ENCODE assay signal across 11 mouse cellular contexts in the genomic region with DNA sequence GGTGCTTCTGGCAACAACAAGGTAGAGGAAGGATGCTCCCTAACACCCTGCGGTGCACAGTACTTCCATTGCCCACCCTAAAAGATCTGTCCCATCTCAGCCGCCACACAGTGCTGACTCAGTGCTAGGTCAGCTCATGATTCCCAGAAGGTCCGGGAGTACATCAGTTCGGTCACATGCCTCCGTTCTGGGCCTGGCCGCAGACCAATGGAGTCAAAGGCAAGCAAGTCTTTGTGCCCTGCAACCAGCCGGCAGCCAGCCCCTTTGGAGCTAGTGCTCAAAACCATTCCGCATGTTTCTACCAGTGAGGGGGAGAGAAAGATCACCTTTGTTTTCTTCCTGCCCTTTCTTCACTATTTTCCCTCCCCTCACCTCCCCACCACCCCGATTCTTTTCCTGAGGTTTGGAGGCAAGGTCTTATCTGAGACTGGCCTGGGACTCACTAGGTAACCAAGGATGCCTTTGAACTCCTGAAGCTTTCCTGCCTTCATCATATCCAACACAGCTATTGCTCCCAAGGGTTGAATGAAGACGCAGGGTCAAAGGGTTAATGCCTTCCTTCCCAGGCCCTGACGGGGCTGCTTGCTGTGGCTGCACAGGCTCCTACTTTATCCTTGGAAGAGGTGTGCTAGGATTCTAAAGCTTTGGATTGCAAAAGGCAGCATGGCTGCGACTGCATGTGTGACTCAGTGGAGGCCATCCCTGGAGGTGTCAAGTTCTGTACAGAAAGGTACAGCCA. TPM values are rescaled to one million over a fixed set of nuclear protein-coding genes. Genes with fewer than 3 reads are reported as not detected.
DNase-seq lines count a peak whose midpoint lies in the region; ATAC-seq and TF ChIP-seq lines count a peak whose summit lies in the region.
"Had no signal": no experiment of that assay in that cellular context is flagged by ENCODE, and none has a peak within 500 bp of the region (broad histone marks: within the 10 kb centered on the region; RNA-seq: fewer than 3 reads in every experiment).

No protein-coding gene starts in this region.

- H3K79me2 ChIP-seq in CH12.LX (replicated peaks; ENCODE audit: control insufficient read depth, extremely low read depth, insufficient read depth, poor library complexity, severe bottlenecking), result peaks cover 81% of the 10 kb centered on the region

- H3K9me3 ChIP-seq in CH12.LX (replicated peaks; ENCODE audit: low read length), result no peaks in the 10 kb centered on the region
- no peaks in the 10 kb centered on the region for H3K9me3 ChIP-seq in intestine, embryonic 16.5 days (ENCODE audit: control insufficient read depth, low read length)
- H3K9me3 ChIP-seq: hindbrain, embryonic 12.5 days; liver, embryonic 12.5 days; midbrain, embryonic 10.5 days had no signal

- no peak for TF ChIP-seq EP300 in CH12.LX (IDR thresholded peaks at IDR 0.05; ENCODE audit: low read length)

- in situ Hi-C loops in CH12.LX (cut with MboI; ENCODE audit: low pct_ligation_motif_present, low pct_unique_long_range_greater_than_20kb, low sequenced_read_pairs), result loop anchor here (5.0 to 25.0 kb wide), 3 partner anchors 50 to 770 kb away; a partner anchor contains a TSS

- no peaks in the 10 kb centered on the region for H3K27me3 ChIP-seq in cerebellum, adult 2 months (ENCODE audit: control insufficient read depth, insufficient read depth, low read length)
- no peaks in the 10 kb centered on the region for H3K27me3 ChIP-seq in CH12.LX (replicated peaks)
- H3K27me3 ChIP-seq in intestine, embryonic 16.5 days (replicated peaks; ENCODE audit: control insufficient read depth, insufficient read depth, low read length), result no peaks in the 10 kb centered on the region
- H3K27me3 ChIP-seq: hindbrain, embryonic 12.5 days; liver, embryonic 12.5 days had no signal

- DNase-seq in cerebellum, adult 2 months, result peak; percentile 41 to 50
- DNase-seq in cerebellum, adult 9-10 months, result no peak
- no peak for DNase-seq in CH12.LX (ENCODE audit: extremely low read depth)
- peak; percentile 26 to 39 for DNase-seq in cerebellum, postnatal 36 days
- no peak for DNase-seq in gastrocnemius, postnatal 10 days
- DNase-seq in layer of hippocampus, postnatal 36 days, result no peak
- DNase-seq in left cerebral cortex, postnatal 10 days (ENCODE audit: extremely low spot score in 1 of 2, low spot score in 2 of 2), result no peak

- intact Hi-C loops in left cerebral cortex, postnatal 10 days (cut with DNase I), result no loop called here

- dilution Hi-C loops in CH12.LX (cut with MboI; ENCODE audit: extremely low pct_ligation_motif_present, extremely low pct_unique_long_range_greater_than_20kb, low sequenced_read_pairs), result no loop called here

- TF ChIP-seq POLR2A in cerebellum, adult 2 months (IDR thresholded peaks at IDR 0.05; ENCODE audit: borderline replicate concordance, insufficient read depth, low read length), result no peak
- TF ChIP-seq POLR2A in CH12.LX (IDR thresholded peaks at IDR 0.05; ENCODE audit: low read depth, low read length), result no peak

- 62% methylated on average over 12 of the region's 12 CpGs for WGBS in cerebellum, adult 2 months
- 75% methylated on average over 12 of the region's 12 CpGs for WGBS in intestine, embryonic 16.5 days

- H3K36me3 ChIP-seq in CH12.LX (replicated peaks in 1 of 2; ENCODE audit: control insufficient read depth in 1 of 2, insufficient read depth in 1 of 2, low read length in 1 of 2), result peaks cover 3 to 64% of the 10 kb centered on the region in 2 experiments
- no peaks in the 10 kb centered on the region for H3K36me3 ChIP-seq in intestine, embryonic 16.5 days (ENCODE audit: control insufficient read depth, insufficient read depth, low read length)
- H3K36me3 ChIP-seq: hindbrain, embryonic 12.5 days; liver, embryonic 12.5 days; midbrain, embryonic 10.5 days had no signal

- no peak overlapping the region for H3K4me3 ChIP-seq in cerebellum, adult 2 months (replicated peaks; ENCODE audit: insufficient read depth, low read depth, low read length)
- peak overlapping the region; percentile 43 to 58 (median 55) for H3K4me3 ChIP-seq in CH12.LX (replicated peaks in 1 of 3; ENCODE audit: low read depth in 2 of 3, low read length in 2 of 3, poor library complexity in 1 of 3)
- H3K4me3 ChIP-seq in intestine, embryonic 16.5 days (ENCODE audit: low read length), result no peak overlapping the region
- H3K4me3 ChIP-seq: hindbrain, embryonic 12.5 days; liver, embryonic 12.5 days; midbrain, embryonic 10.5 days had no signal

- H3K9ac ChIP-seq in CH12.LX (ENCODE audit: insufficient read depth, low read depth), result peak overlapping the region; percentile 87
- 0 out of 2 replicates have a peak overlapping the region, but pooled peaks have one; percentile 19 for H3K9ac ChIP-seq in intestine, embryonic 16.5 days (ENCODE audit: low read depth, low read length)
- H3K9ac ChIP-seq: hindbrain, embryonic 12.5 days; liver, embryonic 12.5 days had no signal

- no peak for TF ChIP-seq CTCF in cerebellum, adult 2 months (IDR thresholded peaks at IDR 0.05; ENCODE audit: borderline replicate concordance, insufficient read depth, low read depth, low read length)
- TF ChIP-seq CTCF in CH12.LX (conservative IDR thresholded peaks at IDR 0.05 in 1 of 2, IDR thresholded peaks at IDR 0.05 in 1 of 2; ENCODE audit: low read depth in 2 of 2, low read length in 2 of 2), result no peak

- H3K27ac ChIP-seq in cerebellum, adult 2 months (ENCODE audit: insufficient read depth, low read length), result peak overlapping the region; percentile 40; the same call in 1 of the 2 replicates
- H3K27ac ChIP-seq in CH12.LX (ENCODE audit: insufficient read depth, low read depth), result peak overlapping the region; percentile 99
- peak overlapping the region; percentile 83 for H3K27ac ChIP-seq in intestine, embryonic 16.5 days (ENCODE audit: low read length)
- H3K27ac ChIP-seq: hindbrain, embryonic 12.5 days; liver, embryonic 12.5 days; midbrain, embryonic 10.5 days had no signal

- peak overlapping the region; percentile 92 for H3K4me2 ChIP-seq in CH12.LX (ENCODE audit: insufficient read depth, low read depth, poor library complexity, severe bottlenecking)
- H3K4me2 ChIP-seq in intestine, embryonic 16.5 days (ENCODE audit: low read depth, low read length), result peak overlapping the region; percentile 32; the same call in 1 of the 2 replicates
- H3K4me2 ChIP-seq: hindbrain, embryonic 12.5 days; liver, embryonic 12.5 days had no signal

- no peak for TF ChIP-seq RAD21 in CH12.LX (IDR thresholded peaks at IDR 0.05; ENCODE audit: low read depth, low read length)

- H3K4me1 ChIP-seq in cerebellum, adult 2 months (ENCODE audit: control insufficient read depth, insufficient read depth, low read length), result peaks cover 18% of the 10 kb centered on the region
- peaks cover 9 to 74% of the 10 kb centered on the region in 2 experiments for H3K4me1 ChIP-seq in CH12.LX (ENCODE audit: control insufficient read depth in 1 of 2, insufficient read depth in 2 of 2)
- H3K4me1 ChIP-seq in intestine, embryonic 16.5 days (ENCODE audit: control insufficient read depth, insufficient read depth, low read length), result peaks cover 39% of the 10 kb centered on the region

- ATAC-seq in intestine, embryonic 16.5 days, result no peak
- ATAC-seq: liver, embryonic 12.5 days had no signal

TF ChIP-seq in CH12.LX, 34 proteins besides CTCF, POLR2A, EP300 and RAD21:
- TF ChIP-seq NELFE (IDR thresholded peaks at IDR 0.05; ENCODE audit: low read depth, low read length) (0 out of 2 replicates have a peak, but pooled peaks have one; percentile 33), RCOR1 (conservative IDR thresholded peaks at IDR 0.05; ENCODE audit: low read depth, low read length) (no peak)

RNA-seq across cellular contexts. Expression of a gene that starts 16.6 kb away (rescaled TPM):
- 204 and 235 TPM in 2 replicates for polyA plus RNA-seq in cerebellum, adult 2 months (2012; rRNA removed)
- total RNA-seq in CH12.LX (2012; rRNA removed), result 247 and 417 TPM in 2 replicates
- 204 and 211 TPM in 2 replicates for total RNA-seq in CH12.LX (2014; rRNA removed)
- 239 and 265 TPM in 2 replicates for polyA plus RNA-seq in CH12.LX (2012; ENCODE audit: insufficient read length, low read depth)
- 121 and 130 TPM in 2 replicates for polyA plus RNA-seq in intestine, embryonic 16.5 days (2015; fragmentation: Nextera tagmentation; extraction: Ambion mirVana)
- 1 to 10 TPM; 8.1 to 9.9 TPM for total RNA-seq in gastrocnemius, postnatal 10 days (2021)
- total RNA-seq in layer of hippocampus, postnatal 36 days (2021), result 100 to 1,000 TPM; 199 to 210 TPM
- total RNA-seq in left cerebral cortex, postnatal 10 days (2021), result 100 to 1,000 TPM; 376 to 387 TPM

Comparison
In these comparisons a context has a peak if more than half of its experiments do, and no peak if none do; other contexts are left out.
1. DNase-seq: peak in cerebellum, adult 2 months (2 of 2) and cerebellum, postnatal 36 days (2 of 2); none in cerebellum, adult 9-10 months (single experiment), CH12.LX (single experiment), gastrocnemius, postnatal 10 days (single experiment), layer of hippocampus, postnatal 36 days (0 of 2) and left cerebral cortex, postnatal 10 days (0 of 2).
2. H3K27ac ChIP-seq: peak in every context shown above with its lines; median percentile 99 in CH12.LX; 83 in intestine, embryonic 16.5 days; 40 in cerebellum, adult 2 months.
3. H3K4me3 ChIP-seq: peak in CH12.LX (3 of 3); none in cerebellum, adult 2 months (single experiment) and intestine, embryonic 16.5 days (single experiment).
4. RNA of a gene that starts 16.6 kb away (total RNA-seq): 204 to 417 TPM in CH12.LX, 376 to 387 TPM in left cerebral cortex, postnatal 10 days and 199 to 210 TPM in layer of hippocampus, postnatal 36 days; 8.1 to 9.9 TPM in gastrocnemius, postnatal 10 days; every median in the first group is over 10 times any median in the second.